Mouse (Mus musculus): ENCODE measurements around the gene Ttbk1. TPM values are rescaled to one million over a fixed set of nuclear protein-coding genes. Genes with fewer than 3 reads are reported as not detected.
"Not testable (repeated sequence)": the region's sequence is repeated elsewhere in the genome, so short reads cannot be mapped to it uniquely, and the experiment has no call there.

Gene Ttbk1
- total and polyA plus RNA-seq, 3 experiments: 0.16 to 0.23 (median 0.21) TPM

GRCm38 (mm10) chr17:46503847-46504638 is 16.6 kb upstream of the Ttbk1 start:
- no peak overlapping the region for H3K27ac ChIP-seq
- H3K9ac ChIP-seq (ENCODE audit: low read depth, low read length): no peak overlapping the region
- no peak for DNase-seq
- no peaks in the 10 kb centered on the region for H3K4me1 ChIP-seq (ENCODE audit: control insufficient read depth, insufficient read depth, low read length)
- TF ChIP-seq EP300 (IDR thresholded peaks at IDR 0.05; ENCODE audit: insufficient read depth, low read depth, low read length) (no peak), CTCF (IDR thresholded peaks at IDR 0.05) (no peak), POLR2A (IDR thresholded peaks at IDR 0.05; ENCODE audit: insufficient read depth, low read depth, low read length) (no peak)
- H3K36me3 ChIP-seq (ENCODE audit: control insufficient read depth, insufficient read depth, low read length): no peaks in the 10 kb centered on the region
- no peaks in the 10 kb centered on the region for H3K79me2 ChIP-seq (replicated peaks; ENCODE audit: control insufficient read depth, insufficient read depth, low read length)
- intact Hi-C loops (cut with DNase I): no loop called here
- no peak overlapping the region for H3K4me3 ChIP-seq
- 75% methylated on average over 14 of the region's 14 CpGs for WGBS
- no peaks in the 10 kb centered on the region for H3K27me3 ChIP-seq (ENCODE audit: control insufficient read depth, insufficient read depth, low read length)

GRCm38 (mm10) chr17:46502775-46503174 is 15.3 kb upstream of the Ttbk1 start:
- DNase-seq: no peak
- Histone ChIP-seq H3K27ac (no peak overlapping the region), H3K9ac (ENCODE audit: low read depth, low read length) (no peak overlapping the region), H3K27me3 (ENCODE audit: control insufficient read depth, insufficient read depth, low read length) (no peaks in the 10 kb centered on the region), H3K4me3 (no peak overlapping the region), H3K4me1 (ENCODE audit: control insufficient read depth, insufficient read depth, low read length) (no peaks in the 10 kb centered on the region), H3K36me3 (ENCODE audit: control insufficient read depth, insufficient read depth, low read length) (no peaks in the 10 kb centered on the region), H3K79me2 (replicated peaks; ENCODE audit: control insufficient read depth, insufficient read depth, low read length) (no peaks in the 10 kb centered on the region)
- TF ChIP-seq EP300 (IDR thresholded peaks at IDR 0.05; ENCODE audit: insufficient read depth, low read depth, low read length) (no peak), CTCF (IDR thresholded peaks at IDR 0.05) (no peak), POLR2A (IDR thresholded peaks at IDR 0.05; ENCODE audit: insufficient read depth, low read depth, low read length) (no peak)
- 73% methylated on average over 2 of the region's 2 CpGs for WGBS
- intact Hi-C loops (cut with DNase I): no loop called here

- 56% methylated on average over 8 of the region's 8 CpGs for whole genome bisulfite sequencing
- no peaks in the 10 kb centered on the region for H3K27me3 ChIP-seq (ENCODE audit: control insufficient read depth, insufficient read depth, low read length)
- intact Hi-C loops (cut with DNase I): no loop called here
These were observed 10.5 kb upstream of the Ttbk1 start for GRCm38 (mm10) chr17:46497956-46498355.

GRCm38 (mm10) chr17:46496623-46497434 is 9.4 kb upstream of the Ttbk1 start, which contains the start of gene Dnph1:
Dnph1 (plus strand) TSS chr17:46496711.
- H3K4me1 ChIP-seq (ENCODE audit: control insufficient read depth, insufficient read depth, low read length): no peaks in the 10 kb centered on the region
- H3K27ac ChIP-seq: no peak within 1 kb of the TSS
- peak; percentile 63 to 72 for DNase-seq
- H3K4me3 ChIP-seq: peak within 1 kb of the TSS; percentile 43
- H3K79me2 ChIP-seq (replicated peaks; ENCODE audit: control insufficient read depth, insufficient read depth, low read length): no peaks in the 10 kb centered on the region
- WGBS: 2% methylated on average over 44 of the region's 44 CpGs
- no peaks in the 10 kb centered on the region for H3K27me3 ChIP-seq (ENCODE audit: control insufficient read depth, insufficient read depth, low read length)
- intact Hi-C loops (cut with DNase I): no loop called here
- TF ChIP-seq EP300 (IDR thresholded peaks at IDR 0.05; ENCODE audit: insufficient read depth, low read depth, low read length) (no peak), POLR2A (IDR thresholded peaks at IDR 0.05; ENCODE audit: insufficient read depth, low read depth, low read length) (no peak), CTCF (IDR thresholded peaks at IDR 0.05) (no peak)
- H3K9ac ChIP-seq (ENCODE audit: low read depth, low read length): no peak within 1 kb of the TSS
- no peaks in the 10 kb centered on the region for H3K36me3 ChIP-seq (ENCODE audit: control insufficient read depth, insufficient read depth, low read length)

More at GRCm38 (mm10) chr17:46497956-46498355, 10.5 kb upstream of the Ttbk1 start:
- no peak overlapping the region for H3K4me3 ChIP-seq
- no peaks in the 10 kb centered on the region for H3K79me2 ChIP-seq (replicated peaks; ENCODE audit: control insufficient read depth, insufficient read depth, low read length)
- no peak for DNase-seq
- no peak overlapping the region for H3K27ac ChIP-seq
- H3K4me1 ChIP-seq (ENCODE audit: control insufficient read depth, insufficient read depth, low read length): no peaks in the 10 kb centered on the region
- no peak overlapping the region for H3K9ac ChIP-seq (ENCODE audit: low read depth, low read length)
- H3K36me3 ChIP-seq (ENCODE audit: control insufficient read depth, insufficient read depth, low read length): no peaks in the 10 kb centered on the region
- no peak for TF ChIP-seq EP300 (IDR thresholded peaks at IDR 0.05; ENCODE audit: insufficient read depth, low read depth, low read length)
- TF ChIP-seq POLR2A (IDR thresholded peaks at IDR 0.05; ENCODE audit: insufficient read depth, low read depth, low read length): no peak
- no peak for TF ChIP-seq CTCF (IDR thresholded peaks at IDR 0.05)

GRCm38 (mm10) chr17:46496081-46496480 is 8.6 kb upstream of the Ttbk1 start:
- intact Hi-C loops (cut with DNase I); DNase-seq; H3K36me3 ChIP-seq (ENCODE audit: control insufficient read depth, insufficient read depth, low read length); H3K4me1 ChIP-seq (ENCODE audit: control insufficient read depth, insufficient read depth, low read length); H3K27ac ChIP-seq; H3K79me2 ChIP-seq (replicated peaks; ENCODE audit: control insufficient read depth, insufficient read depth, low read length); H3K27me3 ChIP-seq (ENCODE audit: control insufficient read depth, insufficient read depth, low read length); H3K9ac ChIP-seq (ENCODE audit: low read depth, low read length): not testable (repeated sequence)
- H3K4me3 ChIP-seq: peak overlapping the region; percentile 43

- Histone ChIP-seq H3K79me2 (replicated peaks; ENCODE audit: control insufficient read depth, insufficient read depth, low read length) (no peaks in the 10 kb centered on the region), H3K4me1 (ENCODE audit: control insufficient read depth, insufficient read depth, low read length) (no peaks in the 10 kb centered on the region), H3K27me3 (ENCODE audit: control insufficient read depth, insufficient read depth, low read length) (no peaks in the 10 kb centered on the region), H3K27ac (no peak overlapping the region), H3K4me3 (no peak overlapping the region), H3K9ac (ENCODE audit: low read depth, low read length) (no peak overlapping the region), H3K36me3 (ENCODE audit: control insufficient read depth, insufficient read depth, low read length) (no peaks in the 10 kb centered on the region)
- TF ChIP-seq POLR2A (IDR thresholded peaks at IDR 0.05; ENCODE audit: insufficient read depth, low read depth, low read length): no peak
- TF ChIP-seq CTCF (IDR thresholded peaks at IDR 0.05): no peak
- no peak for TF ChIP-seq EP300 (IDR thresholded peaks at IDR 0.05; ENCODE audit: insufficient read depth, low read depth, low read length)
- WGBS: 52% methylated on average over 5 of the region's 5 CpGs
- intact Hi-C loops (cut with DNase I): no loop called here
- no peak for DNase-seq
These were observed 8.0 kb upstream of the Ttbk1 start for GRCm38 (mm10) chr17:46495486-46495885.

Measured in heart, adult 2 months (tissue).